Mouse (Mus musculus) forebrain, embryonic 10.5 days (tissue): Measurements from ENCODE around the gene Rbfox2. TPM values are rescaled to one million over a fixed set of nuclear protein-coding genes. Genes with fewer than 3 reads are reported as not detected.

Experiments used
- DNase-seq: peaks from one replicate; pipeline ENCODE4 v3.0.0-alpha.2; 2017; ENCODE audit warnings: low spot score; ENCODE audit errors: extremely low spot score
- H3K27ac ChIP-seq: fragments of 300-500 bp; sonication (generic); 2 replicates; pipeline ENCODE4 v1.5.1; 2016; ENCODE audit warnings: mild to moderate bottlenecking
- H3K27me3 ChIP-seq: fragments of 300-500 bp; sonication (generic); 2 replicates; pipeline ENCODE4 v1.6.1; 2016; ENCODE audit warnings: mild to moderate bottlenecking; ENCODE audit not compliant: poor library complexity, severe bottlenecking
- H3K36me3 ChIP-seq: fragments of 300-500 bp; sonication (generic); replicated peaks from 2 replicates; pipeline ENCODE4 v1.6.1; 2016; ENCODE audit warnings: mild to moderate bottlenecking, moderate library complexity
- H3K4me1 ChIP-seq: fragments of 300-500 bp; sonication (generic); 2 replicates; pipeline ENCODE4 v1.6.1; 2016
- H3K4me3 ChIP-seq: fragments of 300-500 bp; sonication (generic); 2 replicates; pipeline ENCODE4 v1.5.1; 2016; ENCODE audit warnings: mild to moderate bottlenecking, moderate library complexity
- H3K9me3 ChIP-seq: fragments of 300-500 bp; sonication (generic); 2 replicates; pipeline ENCODE4 v1.6.1; 2016; ENCODE audit warnings: mild to moderate bottlenecking, moderate library complexity
- WGBS: fragments of 180-500 bp; shearing (Covaris S2); methylation state at CpG from one replicate; pipeline ENCODE4 v1.1.7; 2016; 5-methylcytosine and 5-hydroxymethylcytosine counted together
- polyA plus RNA-seq: library from polyadenylated mRNA; unstranded; fragments of >200 nt; fragmentation: Nextera tagmentation; extraction: Ambion mirVana; gene quantifications from 2 replicates; pipeline ENCODE4 v1.2.1, GENCODE M21; 2016

The Rbfox2 gene
- polyA plus RNA-seq, 1 experiment from 2014 or later = 39.0 TPM

- 34% methylated on average over 8 of the region's 8 CpGs for WGBS
- peaks cover 64% of the 10 kb centered on the region for H3K4me1 ChIP-seq
- no peaks in the 10 kb centered on the region for H3K27me3 ChIP-seq
- peak overlapping the region; percentile 30; the same call in 1 of the 2 replicates for H3K4me3 ChIP-seq
- H3K36me3 ChIP-seq = no peaks in the 10 kb centered on the region
- DNase-seq = peak; percentile 55
- H3K9me3 ChIP-seq = no peaks in the 10 kb centered on the region
- peak overlapping the region; percentile 79 for H3K27ac ChIP-seq
Measured at GRCm38 (mm10) chr15:77214410-77215107, 92.2 kb downstream of the Rbfox2 start.

DNA sequence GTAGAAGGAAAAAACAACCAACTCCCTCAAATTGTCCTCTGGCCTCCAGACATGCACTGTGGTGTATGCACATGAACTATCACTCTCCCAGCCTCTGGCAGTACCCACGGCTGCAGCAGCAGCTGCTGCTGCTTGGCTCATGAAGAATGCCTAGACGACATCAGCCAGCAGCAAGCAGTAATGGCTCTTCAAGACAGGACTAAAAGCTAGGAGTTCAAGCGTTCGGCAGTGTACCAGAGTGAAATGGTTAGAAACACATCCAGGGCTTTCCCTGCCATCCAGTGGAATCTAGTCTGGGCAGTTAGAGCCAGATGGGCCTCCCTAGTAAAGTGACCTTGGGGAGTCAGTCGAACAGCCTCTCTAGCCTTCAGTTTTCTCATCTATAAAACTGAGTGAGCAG is 93.0 kb downstream of the Rbfox2 start:
- no peaks in the 10 kb centered on the region for H3K27me3 ChIP-seq
- 59% methylated on average over 5 of the region's 5 CpGs for WGBS
- H3K9me3 ChIP-seq = no peaks in the 10 kb centered on the region
- peak overlapping the region; percentile 79; the same call in 1 of the 2 replicates for H3K27ac ChIP-seq
- no peak overlapping the region for H3K4me3 ChIP-seq
- peaks cover 62% of the 10 kb centered on the region for H3K4me1 ChIP-seq
- no peak for DNase-seq
- no peaks in the 10 kb centered on the region for H3K36me3 ChIP-seq

DNA sequence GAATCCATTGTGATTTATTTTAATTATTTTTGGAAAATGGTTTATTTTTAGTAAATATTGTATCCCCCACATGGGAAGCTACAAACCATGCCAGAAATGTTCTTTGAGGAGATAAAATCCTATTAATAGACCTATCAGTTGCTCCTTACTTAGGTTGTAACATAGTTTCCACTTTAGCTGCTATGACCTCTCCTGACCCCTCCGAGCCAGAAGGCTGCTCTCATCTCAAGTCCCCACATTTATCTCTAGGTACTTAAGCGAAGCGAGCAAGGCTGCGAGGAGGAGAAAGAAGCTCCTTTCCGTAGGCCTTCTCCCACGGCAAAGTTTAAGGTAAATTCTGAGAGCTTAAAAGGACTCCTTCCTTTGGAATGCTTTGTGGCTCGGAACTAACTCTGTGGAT is 94.0 kb downstream of the Rbfox2 start:
- no peak for DNase-seq
- Histone ChIP-seq H3K4me3 (no peak overlapping the region), H3K36me3 (no peaks in the 10 kb centered on the region), H3K27me3 (no peaks in the 10 kb centered on the region), H3K27ac (peak overlapping the region; percentile 51; the same call in 1 of the 2 replicates), H3K9me3 (no peaks in the 10 kb centered on the region), H3K4me1 (peaks cover 55% of the 10 kb centered on the region)
- 63% methylated on average over 7 of the region's 7 CpGs for WGBS

GRCm38 (mm10) chr15:77212217-77212757 is 94.5 kb downstream of the Rbfox2 start:
- 81% methylated on average over 4 of the region's 4 CpGs for whole genome bisulfite sequencing
- H3K4me1 ChIP-seq = peaks cover 52% of the 10 kb centered on the region
- no peak for DNase-seq

DNA sequence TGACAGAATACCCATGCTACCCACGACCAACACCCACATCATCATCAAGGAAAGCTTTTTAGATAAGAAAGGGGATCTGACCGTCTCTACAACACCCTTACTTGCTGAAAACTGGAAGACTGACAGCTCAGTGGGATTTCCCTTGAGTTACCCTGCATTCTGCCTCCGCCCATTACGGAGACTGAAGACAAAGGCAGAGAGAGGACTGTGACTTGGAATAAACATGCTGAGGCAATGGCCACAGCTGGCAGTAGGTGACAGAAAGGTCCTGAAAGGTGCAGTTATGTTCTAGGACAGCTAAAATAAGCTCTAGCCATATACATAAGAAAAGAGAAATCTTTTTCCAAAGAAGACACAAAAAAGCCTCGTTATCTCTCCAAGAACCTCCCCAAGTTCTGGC is 99.8 kb downstream of the Rbfox2 start:
- H3K27me3 ChIP-seq = no peaks in the 10 kb centered on the region
- no peak overlapping the region for H3K4me3 ChIP-seq
- no peak overlapping the region for H3K27ac ChIP-seq
- no peaks in the 10 kb centered on the region for H3K9me3 ChIP-seq
- peaks cover 48% of the 10 kb centered on the region for H3K4me1 ChIP-seq
- no peaks in the 10 kb centered on the region for H3K36me3 ChIP-seq
- DNase-seq = no peak
- 80% methylated on average over 5 of the region's 5 CpGs for WGBS

More at GRCm38 (mm10) chr15:77212217-77212757, 94.5 kb downstream of the Rbfox2 start:
- H3K36me3 ChIP-seq = no peaks in the 10 kb centered on the region
- no peak overlapping the region for H3K4me3 ChIP-seq
- H3K9me3 ChIP-seq = no peaks in the 10 kb centered on the region
- no peak overlapping the region for H3K27ac ChIP-seq
- no peaks in the 10 kb centered on the region for H3K27me3 ChIP-seq

GRCm38 (mm10) chr15:77204951-77205350 is 101.9 kb downstream of the Rbfox2 start:
- no peaks in the 10 kb centered on the region; the same call in 1 of the 2 replicates for H3K36me3 ChIP-seq
- H3K4me3 ChIP-seq = no peak overlapping the region
- no peak for DNase-seq
- H3K27ac ChIP-seq = no peak overlapping the region
- no peaks in the 10 kb centered on the region for H3K27me3 ChIP-seq
- WGBS = 77% methylated on average over 7 of the region's 7 CpGs
- peaks cover 53% of the 10 kb centered on the region for H3K4me1 ChIP-seq
- no peaks in the 10 kb centered on the region for H3K9me3 ChIP-seq

DNA sequence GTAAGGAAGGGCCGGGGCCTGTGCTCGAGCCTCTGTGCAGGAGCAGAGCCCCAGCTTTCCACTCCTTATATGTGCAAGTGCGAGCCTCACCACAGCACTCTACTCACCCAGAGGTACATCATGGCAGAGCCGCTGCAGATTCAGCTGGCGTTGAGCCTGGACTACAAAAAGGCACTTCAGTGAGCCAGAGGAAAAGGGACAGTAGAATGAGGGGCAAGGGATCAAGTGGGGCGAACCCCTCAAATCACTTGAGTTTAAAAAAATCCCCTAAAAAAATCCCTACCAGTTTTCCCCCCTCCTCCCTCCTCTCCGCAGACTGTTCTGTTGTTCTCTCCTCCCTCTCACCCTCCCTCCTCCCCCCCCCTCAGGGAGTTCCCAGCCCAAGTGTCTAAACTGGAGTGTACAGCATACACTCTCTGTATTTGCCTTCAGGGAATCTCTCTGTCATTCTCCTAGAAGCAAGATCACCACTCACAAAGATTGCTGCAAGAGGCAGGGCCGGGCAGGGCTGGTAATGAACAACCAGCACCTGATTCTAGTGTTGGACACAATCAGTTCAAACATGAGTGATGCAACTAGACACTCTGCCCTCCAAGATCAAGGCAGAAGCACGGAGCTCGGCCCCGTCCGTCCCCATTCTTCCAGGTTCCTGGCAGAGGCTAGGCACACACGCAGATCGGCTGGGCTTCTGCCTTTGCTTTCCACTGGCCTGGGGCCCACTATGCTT is 103.4 kb downstream of the Rbfox2 start:
- no peak for DNase-seq
- H3K27ac ChIP-seq = peak overlapping the region; percentile 31

GRCm38 (mm10) chr15:77202881-77203254 is 103.9 kb downstream of the Rbfox2 start:
- Histone ChIP-seq H3K4me1 (peaks cover 53% of the 10 kb centered on the region), H3K9me3 (no peaks in the 10 kb centered on the region), H3K36me3 (no peaks in the 10 kb centered on the region; the same call in 1 of the 2 replicates), H3K27me3 (no peaks in the 10 kb centered on the region), H3K27ac (peak overlapping the region; percentile 31; the same call in 1 of the 2 replicates), H3K4me3 (no peak overlapping the region)
- WGBS = 89% methylated on average over 3 of the region's 3 CpGs
- no peak for DNase-seq

More for the DNA sequence above, 103.4 kb downstream of the Rbfox2 start:
- Histone ChIP-seq H3K4me3 (no peak overlapping the region), H3K36me3 (no peaks in the 10 kb centered on the region; the same call in 1 of the 2 replicates), H3K27me3 (no peaks in the 10 kb centered on the region), H3K9me3 (no peaks in the 10 kb centered on the region), H3K4me1 (peaks cover 53% of the 10 kb centered on the region)
- WGBS = 78% methylated on average over 14 of the region's 14 CpGs

DNA sequence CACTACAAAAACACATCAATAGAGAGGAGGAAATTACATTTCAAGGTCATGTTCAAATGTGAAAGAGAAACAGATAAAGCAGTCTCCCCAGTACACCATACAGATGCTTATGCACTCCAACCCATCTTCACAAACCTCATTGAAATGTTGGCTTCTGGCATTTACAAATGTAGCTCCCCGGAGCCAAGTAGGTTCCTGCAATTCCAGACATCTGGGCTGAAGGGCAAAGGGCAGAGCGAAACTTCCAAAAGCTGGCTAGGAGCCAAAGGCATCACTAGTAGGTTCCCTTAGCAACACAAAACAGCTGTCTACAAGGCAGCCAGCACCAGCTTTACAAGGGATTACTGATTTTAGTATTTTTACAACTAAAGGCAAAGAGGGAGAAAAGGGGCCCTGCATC is 104.6 kb downstream of the Rbfox2 start:
- H3K4me3 ChIP-seq = no peak overlapping the region
- no peaks in the 10 kb centered on the region for H3K27me3 ChIP-seq
- peaks cover 50% of the 10 kb centered on the region for H3K4me1 ChIP-seq
- peak; percentile 29 for DNase-seq
- H3K9me3 ChIP-seq = no peaks in the 10 kb centered on the region
- no peaks in the 10 kb centered on the region; the same call in 1 of the 2 replicates for H3K36me3 ChIP-seq
- no peak overlapping the region for H3K27ac ChIP-seq
- 61% methylated on average over 2 of the region's 2 CpGs for WGBS

- H3K4me1 ChIP-seq = peaks cover 6% of the 10 kb centered on the region
Measured at GRCm38 (mm10) chr15:77196827-77197226, 110.0 kb downstream of the Rbfox2 start.

GRCm38 (mm10) chr15:77196001-77196400 is 110.8 kb downstream of the Rbfox2 start:
- Histone ChIP-seq H3K4me1 (0 out of 2 replicates have a peak, but pooled peaks cover 2% of the 10 kb centered on the region), H3K36me3 (no peaks in the 10 kb centered on the region; the same call in none of the 2 replicates), H3K4me3 (no peak overlapping the region), H3K27me3 (no peaks in the 10 kb centered on the region), H3K27ac (no peak overlapping the region), H3K9me3 (no peaks in the 10 kb centered on the region)
- WGBS = 88% methylated on average over 2 of the region's 2 CpGs
- no peak for DNase-seq

More at GRCm38 (mm10) chr15:77196827-77197226, 110.0 kb downstream of the Rbfox2 start:
- Histone ChIP-seq H3K27ac (no peak overlapping the region), H3K36me3 (no peaks in the 10 kb centered on the region; the same call in none of the 2 replicates), H3K4me3 (no peak overlapping the region), H3K9me3 (no peaks in the 10 kb centered on the region), H3K27me3 (no peaks in the 10 kb centered on the region)
- no peak for DNase-seq
- 91% methylated on average over 5 of the region's 5 CpGs for WGBS

DNA sequence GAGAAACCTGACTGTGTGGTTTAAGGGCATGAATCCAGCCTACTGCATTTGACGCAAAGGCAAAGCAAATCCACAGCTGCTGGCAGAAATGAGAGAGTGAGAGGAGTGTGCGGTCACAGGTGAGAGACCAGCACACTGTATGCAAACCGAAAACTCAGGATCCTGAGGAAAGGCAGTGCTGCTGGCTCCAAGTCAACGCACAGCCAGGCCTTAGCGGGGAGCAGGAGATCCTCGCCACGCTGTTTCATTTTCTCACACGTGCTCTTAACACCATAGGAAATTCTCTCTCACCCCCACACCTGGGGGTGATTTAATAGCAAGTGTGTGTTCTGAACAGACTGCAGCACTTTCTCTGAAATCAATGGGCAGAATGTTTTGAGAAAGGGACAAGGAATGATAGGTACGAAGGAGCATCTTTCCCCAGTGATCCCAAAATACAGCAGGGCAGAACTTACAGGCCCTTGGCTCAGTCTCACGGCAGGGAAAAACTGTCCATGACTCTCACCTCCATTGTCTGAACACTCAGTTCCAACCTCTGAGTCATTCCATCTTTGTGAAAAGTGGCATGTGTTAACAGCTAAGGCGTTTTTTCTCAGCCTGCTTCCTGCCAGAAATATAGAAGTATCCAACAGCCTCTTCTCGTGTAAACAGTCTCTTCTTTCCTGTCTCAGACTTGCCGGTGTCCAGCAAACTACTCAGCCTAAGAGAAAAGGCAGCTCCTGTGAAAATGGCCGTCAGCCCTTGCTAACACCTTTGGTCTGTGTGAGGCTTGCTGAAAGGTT is 114.5 kb downstream of the Rbfox2 start:
- no peak overlapping the region for H3K27ac ChIP-seq
- H3K27me3 ChIP-seq = no peaks in the 10 kb centered on the region
- no peak overlapping the region for H3K4me3 ChIP-seq
- no peaks in the 10 kb centered on the region; the same call in none of the 2 replicates for H3K36me3 ChIP-seq
- WGBS = 86% methylated on average over 14 of the region's 14 CpGs
- H3K9me3 ChIP-seq = no peaks in the 10 kb centered on the region
- DNase-seq = no peak
- H3K4me1 ChIP-seq = peaks cover 8% of the 10 kb centered on the region
